Comparison of ENCODE assay signal across 9 mouse cellular contexts in genomic region chr10:127748847-127749612, GRCm38 (mm10). TPM values are rescaled to one million over a fixed set of nuclear protein-coding genes. Genes with fewer than 3 reads are reported as not detected.
DNase-seq lines count a peak whose midpoint lies in the region; ATAC-seq lines count a peak whose summit lies in the region.
"Had no signal": no experiment of that assay in that cellular context is flagged by ENCODE, and none has a peak within 500 bp of the region (broad histone marks: within the 10 kb centered on the region; RNA-seq: fewer than 3 reads in every experiment).

No protein-coding gene starts in this region.

- no peaks in the 10 kb centered on the region for H3K9me3 ChIP-seq in lung, embryonic 15.5 days
- H3K9me3 ChIP-seq: midbrain, embryonic 12.5 days had no signal

- H3K27ac ChIP-seq in lung, embryonic 15.5 days, result peak overlapping the region; percentile 35; the same call in 1 of the 2 replicates
- H3K27ac ChIP-seq: midbrain, embryonic 12.5 days had no signal

- no peak overlapping the region for H3K9ac ChIP-seq in lung, embryonic 15.5 days
- H3K9ac ChIP-seq: midbrain, embryonic 12.5 days had no signal

- H3K4me3 ChIP-seq in lung, embryonic 15.5 days, result peak overlapping the region; percentile 26
- H3K4me3 ChIP-seq: midbrain, embryonic 12.5 days had no signal

- peak overlapping the region; percentile 43 for H3K4me2 ChIP-seq in lung, embryonic 15.5 days

- peaks cover 27% of the 10 kb centered on the region for H3K36me3 ChIP-seq in lung, embryonic 15.5 days

- no peaks in the 10 kb centered on the region for H3K27me3 ChIP-seq in lung, embryonic 15.5 days
- H3K27me3 ChIP-seq: midbrain, embryonic 12.5 days had no signal

- H3K4me1 ChIP-seq in lung, embryonic 15.5 days, result 0 out of 2 replicates have a peak, but pooled peaks cover 5% of the 10 kb centered on the region

- peak; percentile 58; the same call in 1 of the 2 replicates for ATAC-seq in lung, embryonic 15.5 days (ENCODE audit: borderline replicate concordance, extremely low read depth, low FRiP score, low TSS enrichment)

- peak; percentile 45 for DNase-seq in embryo, embryonic 10 days (ENCODE audit: low spot score)
- DNase-seq in embryo, embryonic 9.5 days (ENCODE audit: extremely low spot score), result no peak
- DNase-seq in heart, adult 18-20 months, result peak; percentile 66 to 85
- peak; percentile 57 to 78 for DNase-seq in kidney, adult 8-10 months
- no peak for DNase-seq in urinary bladder, postnatal 25 days (ENCODE audit: low spot score)
- DNase-seq in right cerebral cortex, adult 18-20 months, result no peak
- no peak for DNase-seq in left cerebral cortex, adult 18-20 months (ENCODE audit: low spot score in 2 of 2)

- 8% methylated on average over 8 of the region's 8 CpGs for WGBS in lung, embryonic 15.5 days

RNA-seq across cellular contexts. Expression of gene Gpr182, which starts 2.5 kb away (rescaled TPM):
- 1 to 10 TPM; 3.3 to 3.5 TPM for total RNA-seq in heart, adult 18-20 months (2021)
- 10.4 and 11.8 TPM in 2 replicates for polyA plus RNA-seq in lung, embryonic 15.5 days (2015; fragmentation: Nextera tagmentation; extraction: Ambion mirVana)
- 1 to 10 TPM; 1.5 to 2.2 TPM for total RNA-seq in left cerebral cortex, adult 18-20 months (2021)

RNA-seq across cellular contexts. Expression of gene Zbtb39, which starts 9.7 kb away (rescaled TPM):
- total RNA-seq in heart, adult 18-20 months (2021), result 1 to 10 TPM; 6.8 to 7.6 TPM
- polyA plus RNA-seq in lung, embryonic 15.5 days (2015; fragmentation: Nextera tagmentation; extraction: Ambion mirVana), result 2.9 and 3.1 TPM in 2 replicates
- total RNA-seq in left cerebral cortex, adult 18-20 months (2021), result 1 to 10 TPM; 9.6 to 9.9 TPM

RNA-seq across cellular contexts. Expression of gene Rdh1, which starts 10.5 kb away (rescaled TPM):
- under 1 TPM; 0.07 to 0.10 TPM for total RNA-seq in heart, adult 18-20 months (2021)
- polyA plus RNA-seq in lung, embryonic 15.5 days (2015; fragmentation: Nextera tagmentation; extraction: Ambion mirVana), result not detected in 2 replicates
- under 1 TPM in 1 of 2 experiments, not detected in 1; 0.19 TPM for total RNA-seq in left cerebral cortex, adult 18-20 months (2021)

RNA-seq across cellular contexts. Expression of gene Rdh16f1, which starts 10.6 kb away (rescaled TPM):
- total RNA-seq in heart, adult 18-20 months (2021), result under 1 TPM in 1 of 2 experiments, not detected in 1; 0.10 TPM
- polyA plus RNA-seq in lung, embryonic 15.5 days (2015; fragmentation: Nextera tagmentation; extraction: Ambion mirVana), result 0.15 TPM in 1 of 2 replicates, not detected in the other
- not detected for total RNA-seq in left cerebral cortex, adult 18-20 months (2021)

RNA-seq across cellular contexts. Expression of gene Tac2, which starts 24.8 kb away (rescaled TPM):
- total RNA-seq in heart, adult 18-20 months (2021), result not detected
- polyA plus RNA-seq in lung, embryonic 15.5 days (2015; fragmentation: Nextera tagmentation; extraction: Ambion mirVana), result not detected in 2 replicates
- total RNA-seq in left cerebral cortex, adult 18-20 months (2021), result 10 to 100 TPM; 16.4 to 17.1 TPM
- polyA plus RNA-seq: midbrain, embryonic 12.5 days had no signal

Comparison
In these comparisons a context has a peak if more than half of its experiments do, and no peak if none do; other contexts are left out.
1. DNase-seq: peak in embryo, embryonic 10 days (single experiment), heart, adult 18-20 months (2 of 2) and kidney, adult 8-10 months (2 of 2); none in embryo, embryonic 9.5 days (single experiment), urinary bladder, postnatal 25 days (single experiment), right cerebral cortex, adult 18-20 months (single experiment) and left cerebral cortex, adult 18-20 months (0 of 2).